Mouse (Mus musculus): ENCODE results near the gene Timm10b.

The Timm10b gene

DNA sequence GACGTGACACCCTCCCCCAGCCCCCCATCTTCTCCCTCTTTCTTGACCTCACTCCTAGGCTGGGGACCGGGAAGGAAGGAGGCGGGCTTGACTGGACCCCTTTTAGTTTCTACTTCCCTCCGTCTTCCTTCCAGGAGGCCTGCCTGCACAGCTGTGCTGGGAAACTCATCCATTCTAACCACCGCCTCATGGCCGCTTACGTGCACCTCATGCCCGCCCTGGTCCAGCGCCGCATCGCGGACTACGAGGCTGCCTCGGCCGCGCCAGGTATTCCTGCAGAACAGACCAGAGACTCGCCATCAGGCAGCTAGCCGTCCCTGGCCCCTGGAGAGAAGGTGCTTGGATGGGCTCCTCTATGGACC lies 1.0 kb downstream of the Timm10b start:
- ATAC-seq (ENCODE audit: low TSS enrichment), result peak; percentile 39

- ATAC-seq (ENCODE audit: low TSS enrichment), result no peak
Observed at GRCm38 (mm10) chr7:105641936-105642335, 2.1 kb downstream of the Timm10b start.

DNA sequence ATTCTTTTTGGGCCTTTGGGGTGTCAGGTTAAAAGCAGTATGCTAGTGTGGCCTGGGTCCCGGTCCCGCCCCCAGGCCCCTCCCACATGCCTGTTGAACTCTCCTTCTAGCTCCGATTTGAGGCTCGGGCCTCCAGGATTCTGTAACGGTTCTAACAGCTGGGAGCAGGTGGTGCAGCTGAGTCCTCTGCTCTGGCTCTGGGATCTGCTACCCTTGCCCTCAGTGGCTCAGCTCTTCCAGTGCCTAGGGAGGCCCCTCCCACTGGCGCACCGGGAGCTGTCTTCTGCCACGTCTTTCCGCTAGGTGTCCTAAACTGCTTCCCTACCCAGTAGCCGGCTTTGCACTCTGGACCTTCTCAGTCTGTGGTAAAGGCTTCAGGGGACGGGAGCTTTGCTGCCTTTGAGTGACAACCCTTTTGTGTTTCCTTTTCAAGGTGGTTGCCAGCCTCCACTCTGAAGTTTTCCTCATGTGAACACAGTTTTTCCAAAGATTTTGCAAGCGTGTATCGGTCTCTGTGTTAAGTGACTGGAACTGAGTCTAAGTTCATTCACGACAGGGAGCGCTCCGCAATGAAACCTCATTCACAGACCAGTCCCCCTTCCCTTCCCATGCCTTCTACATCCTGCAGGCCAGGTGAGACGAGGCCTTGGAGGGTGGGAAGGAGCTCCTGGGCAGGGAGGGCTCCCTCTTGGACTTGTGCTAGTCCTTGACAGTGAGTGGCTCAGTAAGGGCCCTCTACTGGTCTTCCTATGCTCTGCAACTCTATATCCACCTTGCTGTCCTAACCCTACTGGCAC lies 11.0 kb downstream of the Timm10b start, which contains the start of gene Dnhd1:
TSS of gene Dnhd1 (plus strand) at position 189 of the 797 bp plus-strand sequence.
- ATAC-seq (ENCODE audit: low TSS enrichment), result peak; percentile 99

DNA sequence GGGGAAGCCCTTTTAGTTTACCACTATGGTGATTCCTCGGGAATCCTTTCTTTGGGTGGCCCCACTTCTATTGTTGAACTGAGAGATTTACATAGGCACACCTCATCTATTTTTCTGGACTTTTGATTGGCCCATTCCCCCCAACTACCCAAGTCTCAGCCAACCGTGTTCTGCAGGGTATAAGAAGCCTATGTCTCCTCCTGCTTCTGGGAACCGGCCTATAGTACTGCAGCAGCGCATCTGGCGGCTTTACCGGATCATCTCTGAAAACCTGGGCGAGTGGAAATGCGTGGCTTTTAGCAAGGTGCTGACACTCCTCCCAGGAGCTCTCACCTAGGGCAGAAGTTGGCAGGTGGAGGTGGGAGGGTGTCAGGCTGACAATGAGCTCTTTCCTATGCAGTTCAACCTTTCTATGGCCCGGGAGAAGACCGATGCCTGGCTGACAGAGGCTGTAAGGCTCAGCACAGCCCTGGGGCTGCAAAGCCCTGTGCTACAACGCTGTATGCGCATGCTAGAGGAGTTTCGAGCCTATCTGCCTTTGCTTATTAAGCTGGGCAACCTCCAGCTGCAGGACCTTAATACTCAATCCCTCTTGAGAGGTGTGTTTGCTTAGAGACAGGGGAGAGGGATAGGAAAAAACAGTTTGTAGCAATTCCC lies 45.8 kb downstream of the Timm10b start:
- no peak for ATAC-seq (ENCODE audit: low TSS enrichment)

- ATAC-seq (ENCODE audit: low TSS enrichment), result no peak
Observed at GRCm38 (mm10) chr7:105690875-105691274, 51.0 kb downstream of the Timm10b start.

All from frontal cortex, adult (tissue).